Mouse (Mus musculus) liver, adult 2 months (tissue): ENCODE data around the gene Usp4.

Experiments
- CTCF ChIP-seq: fragments of 200-500 bp; IDR thresholded peaks from 2 replicates; pipeline ENCODE4 v1.5.1; 2011; ENCODE audit warnings: low read depth, low read length, control low read depth
- POLR2A ChIP-seq: fragments of 200-500 bp; IDR thresholded peaks from 2 replicates; pipeline ENCODE4 v1.6.1; 2011; ENCODE audit warnings: low read length, control low read depth; ENCODE audit not compliant: insufficient read depth; ENCODE audit errors: extremely low read depth

DNA sequence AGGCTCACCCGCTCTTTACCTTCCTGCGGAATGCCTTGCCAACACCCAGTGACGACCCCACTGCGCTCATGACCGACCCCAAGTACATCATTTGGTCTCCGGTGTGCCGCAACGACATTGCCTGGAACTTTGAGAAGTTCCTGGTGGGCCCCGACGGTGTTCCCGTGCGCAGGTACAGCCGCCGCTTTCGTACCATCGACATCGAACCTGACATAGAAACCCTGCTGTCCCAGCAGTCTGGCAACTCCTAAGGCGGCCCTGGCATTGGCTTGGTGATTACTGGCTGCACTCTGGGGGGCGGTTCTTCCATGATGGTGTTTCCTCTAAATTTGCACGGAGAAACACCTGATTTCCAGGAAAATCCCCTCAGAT, 7.8 kb upstream of the Usp4 start:
- TF ChIP-seq CTCF (no peak), POLR2A (0 out of 2 replicates have a peak, but pooled peaks have one; percentile 44)
